Mouse (Mus musculus) cerebellum, postnatal 4 days (tissue): ENCODE data around the gene Setd3.

Experiments used
- DNase-seq, 2 experiments: peaks; one replicate each; pipeline ENCODE4 v3.0.0; 2022; ENCODE audit warnings: low spot score in 2 of 2, mixed read lengths in 1 of 2

The Setd3 gene

DNA sequence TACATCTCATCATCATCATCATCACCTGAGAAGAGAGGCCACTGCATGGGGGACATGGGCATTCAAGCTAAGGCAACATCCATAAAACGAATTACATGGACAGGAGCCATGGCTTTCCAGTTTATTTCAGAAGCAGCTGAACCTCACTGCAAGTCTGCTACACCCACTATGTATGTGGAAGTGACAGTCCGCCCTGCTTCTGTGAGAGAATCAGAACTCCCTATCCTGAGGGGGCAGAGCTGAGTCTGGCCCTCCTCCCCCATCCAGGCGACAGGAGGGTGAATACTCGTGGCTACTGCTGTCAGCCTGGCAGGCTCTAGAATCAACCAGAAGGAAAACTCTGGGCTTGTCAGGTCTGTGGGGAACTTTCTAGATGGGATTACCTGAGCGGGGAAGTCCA, 106.2 kb downstream of the Setd3 start:
- no peak for DNase-seq

- DNase-seq = no peak
These were observed 108.1 kb downstream of the Setd3 start for GRCm38 (mm10) chr12:108070685-108071662.

- no peak for DNase-seq
These were observed 109.6 kb downstream of the Setd3 start for GRCm38 (mm10) chr12:108069504-108069903.

- DNase-seq = peak in 1 of 2 experiments; percentile 32
These were observed 111.2 kb downstream of the Setd3 start for GRCm38 (mm10) chr12:108067811-108068375.

DNA sequence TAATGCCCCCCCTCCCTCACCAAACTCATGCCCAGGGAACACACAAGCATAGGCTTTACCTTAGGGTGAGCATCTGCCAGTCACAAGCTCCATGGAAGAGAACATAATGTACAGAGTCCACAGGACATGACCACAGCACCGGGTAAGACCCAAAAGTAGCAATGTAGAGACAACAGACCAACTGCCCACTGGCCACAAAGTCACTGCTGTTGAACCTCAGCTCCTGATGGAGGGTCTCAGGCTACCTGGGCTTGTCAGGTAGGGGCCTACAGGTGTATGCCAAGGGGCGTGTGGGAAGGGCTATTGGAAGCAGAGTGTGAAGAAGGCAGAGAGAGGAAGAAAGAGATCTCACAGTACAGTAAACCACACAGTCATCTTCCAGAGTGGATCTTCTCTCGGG, 111.9 kb downstream of the Setd3 start:
- DNase-seq = no peak

GRCm38 (mm10) chr12:108064396-108064998, 114.6 kb downstream of the Setd3 start:
- no peak for DNase-seq

- no peak for DNase-seq
These were observed 115.1 kb downstream of the Setd3 start for GRCm38 (mm10) chr12:108063986-108064385.

GRCm38 (mm10) chr12:108062137-108062536, 117.0 kb downstream of the Setd3 start:
- no peak for DNase-seq

GRCm38 (mm10) chr12:108061661-108062060, 117.5 kb downstream of the Setd3 start:
- no peak for DNase-seq
